Mouse (Mus musculus) cortical plate, adult 2 months (tissue): ENCODE measurements around the gene Glis3. TPM values are rescaled to one million over a fixed set of nuclear protein-coding genes. Genes with fewer than 3 reads are reported as not detected.

Experiments
- H3K27ac ChIP-seq: fragments of 200-500 bp; 2 replicates; pipeline ENCODE4 v1.5.1; 2012; ENCODE audit warnings: low read length, control low read depth, inconsistent platforms; ENCODE audit not compliant: insufficient read depth
- H3K4me1 ChIP-seq: fragments of 200-500 bp; 2 replicates; pipeline ENCODE4 v1.6.1; 2011; ENCODE audit warnings: low read length; ENCODE audit not compliant: control insufficient read depth, insufficient read depth
- H3K4me3 ChIP-seq: fragments of 200-500 bp; 2 replicates; pipeline ENCODE4 v1.5.1; 2011; ENCODE audit warnings: mild to moderate bottlenecking, low read length, control low read depth; ENCODE audit not compliant: insufficient read depth
- CTCF ChIP-seq: fragments of 200-500 bp; IDR thresholded peaks from 2 replicates; pipeline ENCODE4 v1.5.1; 2011; ENCODE audit warnings: mild to moderate bottlenecking, control low read depth, low read length; ENCODE audit not compliant: insufficient read depth; ENCODE audit errors: extremely low read depth
- POLR2A ChIP-seq: fragments of 200-500 bp; IDR thresholded peaks from 2 replicates; pipeline ENCODE4 v1.6.1; 2011; ENCODE audit warnings: mild to moderate bottlenecking, low read length, control low read depth; ENCODE audit not compliant: insufficient read depth; ENCODE audit errors: extremely low read depth
- polyA plus RNA-seq: library from polyadenylated mRNA; depleted of rRNA; stranded (reverse); fragments of >200 nt; gene quantifications from 2 replicates; pipeline ENCODE4 v1.2.3, GENCODE M21; 2012; rRNA removed

Gene Glis3
- polyA plus RNA-seq, 1 experiment = 1.9 TPM

- Histone ChIP-seq H3K4me1 (no peaks in the 10 kb centered on the region), H3K27ac (no peak overlapping the region), H3K4me3 (no peak overlapping the region)
- TF ChIP-seq POLR2A (no peak), CTCF (no peak)
Observed at GRCm38 (mm10) chr19:28231511-28231910, 448.4 kb downstream of the Glis3 start.

GRCm38 (mm10) chr19:28227526-28227925 lies 452.4 kb downstream of the Glis3 start:
- Histone ChIP-seq H3K4me3 (no peak overlapping the region), H3K4me1 (no peaks in the 10 kb centered on the region), H3K27ac (no peak overlapping the region)
- TF ChIP-seq CTCF (no peak), POLR2A (no peak)

GRCm38 (mm10) chr19:28225651-28226050 lies 454.2 kb downstream of the Glis3 start:
- H3K4me1 ChIP-seq = no peaks in the 10 kb centered on the region
- no peak overlapping the region for H3K27ac ChIP-seq
- TF ChIP-seq CTCF (no peak), POLR2A (no peak)
- no peak overlapping the region for H3K4me3 ChIP-seq

- Histone ChIP-seq H3K27ac (no peak overlapping the region), H3K4me3 (no peak overlapping the region), H3K4me1 (no peaks in the 10 kb centered on the region)
- no peak for TF ChIP-seq POLR2A
- TF ChIP-seq CTCF = no peak
Observed at GRCm38 (mm10) chr19:28211630-28212029, 468.2 kb downstream of the Glis3 start.

Other genes starting within 250 kb of the Glis3 start
- gene Slc1a1, start 155.0 kb upstream of the Glis3 start, polyA plus RNA-seq = 60.4 and 66.7 TPM in 2 replicates